Mouse (Mus musculus): Measurements from ENCODE around the gene Slc45a3.

- TF ChIP-seq CTCF (conservative IDR thresholded peaks at IDR 0.05; ENCODE audit: low read length) (no peak), NANOG (IDR thresholded peaks at IDR 0.05; ENCODE audit: borderline replicate concordance, low read length) (no peak)
Observed at GRCm38 (mm10) chr1:131969825-131970224, 7.1 kb downstream of the Slc45a3 start.

Measured in E14TG2a.4 (cell line).